Mouse (Mus musculus): Measurements from ENCODE around the gene Helz. TPM values are rescaled to one million over a fixed set of nuclear protein-coding genes. Genes with fewer than 3 reads are reported as not detected.

Gene Helz
- total RNA-seq, 4 experiments from 2014 or later, result 17.3 to 21.4 (median 17.9) TPM

DNA sequence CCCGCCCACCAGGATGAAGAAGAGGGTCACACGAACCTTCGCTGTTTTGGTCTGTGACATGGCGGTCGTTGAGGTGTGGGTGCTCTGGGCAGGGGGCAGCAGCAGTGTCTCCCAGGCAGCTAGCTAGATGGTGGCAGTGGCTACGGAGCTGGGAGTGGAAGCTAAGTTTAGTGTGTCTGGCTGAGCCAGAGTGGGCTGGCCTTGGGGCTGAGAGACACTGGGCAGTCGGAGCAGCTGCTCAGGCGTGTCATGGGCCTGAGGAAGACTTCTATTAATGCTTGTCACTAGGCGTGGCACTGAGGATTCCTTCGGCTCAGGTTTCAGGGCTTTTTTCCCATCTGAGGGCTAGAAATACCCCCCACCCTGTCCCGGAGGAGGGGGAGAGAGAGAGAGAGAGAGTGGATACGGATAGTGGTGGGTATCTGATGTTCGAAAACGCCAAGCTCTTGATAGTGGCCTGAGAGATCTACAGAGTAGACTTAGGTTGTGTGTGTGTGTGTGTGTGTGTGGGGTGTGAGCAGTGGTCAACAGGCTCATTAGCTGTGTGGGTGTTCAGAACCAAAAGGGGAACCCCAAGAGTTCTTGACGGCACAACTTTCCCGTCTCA is 168.7 kb downstream of the Helz start, which contains the start of gene Cacng1:
Gene Cacng1 (minus strand): TSS at position 191 of the 607 bp plus-strand sequence.
- DNase-seq (ENCODE audit: low spot score in 2 of 2), result peak; percentile 64 to 78

DNA sequence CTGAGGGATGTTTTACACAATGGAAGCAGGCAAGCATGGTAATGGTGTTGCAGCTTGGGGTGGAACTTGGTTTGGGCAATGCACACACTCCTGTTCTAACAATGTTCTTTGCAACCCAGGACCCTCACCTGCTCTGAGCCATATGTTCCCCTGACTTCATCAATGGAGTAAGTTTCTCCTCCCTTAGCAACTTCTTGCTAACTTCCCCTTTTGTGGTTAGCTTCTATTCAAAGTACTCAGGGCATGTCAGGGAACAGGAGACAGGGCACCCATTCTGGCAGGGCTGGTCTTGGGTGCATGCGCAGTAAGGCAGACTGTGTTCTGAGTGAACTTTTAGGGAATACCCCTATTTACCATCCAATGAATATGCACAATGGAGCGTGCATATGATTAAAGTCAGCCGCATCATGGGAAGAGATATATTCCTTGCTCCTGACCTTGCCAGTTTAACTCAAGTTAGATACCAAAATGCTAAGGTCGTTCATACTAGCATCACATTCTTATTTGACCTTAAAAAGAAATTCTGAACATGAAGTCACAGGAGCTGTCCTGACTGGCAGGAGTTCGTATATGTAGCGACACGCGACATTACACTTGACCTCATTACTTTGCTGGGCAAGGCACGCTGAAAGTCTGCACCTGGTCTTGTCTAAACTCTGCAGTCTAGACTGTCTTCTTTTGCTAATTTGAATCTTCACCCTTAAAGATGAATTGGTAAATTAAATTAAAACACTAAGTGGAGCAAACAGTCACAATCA is 172.7 kb downstream of the Helz start:
- no peak for DNase-seq (ENCODE audit: low spot score in 2 of 2)

DNA sequence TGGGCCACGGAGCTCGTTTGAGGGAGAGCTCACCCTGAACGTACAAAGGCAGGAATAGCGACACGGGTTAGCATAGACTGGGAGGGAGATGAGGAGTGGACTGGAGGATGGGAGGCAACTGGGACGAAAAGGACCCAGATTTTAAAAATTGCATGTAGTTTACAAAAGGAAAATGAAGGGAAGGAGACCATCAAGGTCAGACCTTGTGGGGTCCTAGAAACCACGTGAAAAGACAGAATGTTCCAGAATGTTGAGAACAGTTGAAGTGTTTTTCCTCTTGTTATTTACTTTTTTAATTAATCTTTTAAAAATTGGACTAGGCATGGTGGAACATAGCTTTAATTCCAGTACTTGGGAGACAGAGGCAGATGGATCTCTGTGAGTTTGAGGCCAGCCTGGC is 173.3 kb downstream of the Helz start:
- no peak for DNase-seq (ENCODE audit: low spot score in 2 of 2)

DNA sequence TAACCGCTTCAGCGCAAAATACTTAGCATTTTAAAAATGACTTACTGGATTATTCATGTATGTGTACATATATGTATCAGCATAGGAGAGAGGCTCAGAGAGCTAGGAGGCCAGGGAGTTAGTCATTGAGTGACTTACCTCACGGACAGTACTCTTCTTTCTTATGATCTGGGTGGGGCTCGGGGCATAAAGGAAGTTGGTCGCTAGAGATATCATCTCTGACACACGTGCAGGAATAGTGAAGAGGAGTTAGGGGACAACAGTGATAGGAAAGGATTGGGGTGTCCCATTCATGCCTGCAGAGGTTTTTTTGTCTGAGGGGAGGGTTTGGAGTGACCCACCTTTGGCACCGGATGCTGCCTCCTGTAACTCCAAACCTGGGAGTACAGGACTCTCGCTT is 176.9 kb downstream of the Helz start:
- DNase-seq (ENCODE audit: low spot score in 2 of 2), result no peak

DNA sequence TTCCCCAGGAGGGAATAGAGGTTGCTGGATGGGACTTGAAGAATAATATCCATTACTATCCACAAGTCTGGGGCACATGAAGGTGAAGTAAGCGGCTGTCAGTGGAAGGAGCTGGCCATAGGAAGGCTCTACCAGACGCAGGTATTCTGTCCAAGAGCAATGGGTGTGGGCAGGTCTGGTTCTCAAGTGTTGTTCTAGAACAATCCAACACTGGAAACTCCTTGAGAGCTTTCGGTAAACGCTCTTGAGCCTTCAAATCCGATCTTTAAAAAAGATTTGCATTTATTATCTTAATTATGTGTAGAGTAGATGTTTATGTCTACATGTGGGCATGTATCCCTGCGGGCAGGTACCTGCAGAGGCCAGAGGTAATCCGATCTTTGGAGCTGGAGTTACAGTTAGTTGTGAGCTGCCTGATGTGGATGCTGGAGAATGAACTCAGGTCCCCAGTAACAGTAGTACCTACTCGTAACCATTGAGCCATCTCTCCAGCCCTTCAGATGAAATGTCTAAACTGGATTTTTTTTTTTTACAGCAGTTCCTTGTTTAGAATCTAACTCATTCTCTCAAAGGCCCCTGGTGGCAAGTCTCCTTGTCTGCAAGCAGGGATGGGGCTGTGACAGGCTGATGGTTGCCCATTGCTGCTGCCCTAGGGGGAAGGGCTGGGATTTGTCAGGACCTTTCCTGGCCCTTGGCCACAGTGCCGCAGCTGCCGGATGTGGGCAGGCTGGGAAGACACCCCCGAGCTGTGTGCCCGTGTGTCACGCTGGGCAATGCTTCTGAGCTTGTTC is 180.5 kb downstream of the Helz start:
- no peak for DNase-seq (ENCODE audit: low spot score in 2 of 2)

DNA sequence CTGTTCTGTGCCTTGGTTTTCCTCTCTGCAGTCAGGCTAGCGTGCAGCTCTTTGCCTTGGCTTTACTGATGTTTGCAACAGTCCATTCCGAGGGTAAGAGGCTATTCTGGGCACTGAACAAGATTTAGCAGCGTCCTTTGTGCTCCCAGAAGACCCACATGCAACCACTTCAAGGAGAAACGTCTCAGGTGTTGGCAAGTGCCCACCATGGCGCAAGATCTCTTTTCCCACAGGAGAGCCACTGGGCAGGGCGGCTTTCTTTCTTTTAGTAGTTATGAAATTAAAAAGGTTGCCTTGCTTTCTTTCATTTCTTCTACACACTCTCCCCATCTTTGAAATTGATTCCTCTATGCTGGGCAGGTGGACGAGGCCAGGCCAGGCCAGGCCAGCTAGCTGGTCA is 181.4 kb downstream of the Helz start:
- no peak for DNase-seq (ENCODE audit: low spot score in 2 of 2)

- DNase-seq (ENCODE audit: low spot score in 2 of 2), result peak; percentile 61 to 75
Measured at GRCm38 (mm10) chr11:107730940-107731339, 183.2 kb downstream of the Helz start.

DNA sequence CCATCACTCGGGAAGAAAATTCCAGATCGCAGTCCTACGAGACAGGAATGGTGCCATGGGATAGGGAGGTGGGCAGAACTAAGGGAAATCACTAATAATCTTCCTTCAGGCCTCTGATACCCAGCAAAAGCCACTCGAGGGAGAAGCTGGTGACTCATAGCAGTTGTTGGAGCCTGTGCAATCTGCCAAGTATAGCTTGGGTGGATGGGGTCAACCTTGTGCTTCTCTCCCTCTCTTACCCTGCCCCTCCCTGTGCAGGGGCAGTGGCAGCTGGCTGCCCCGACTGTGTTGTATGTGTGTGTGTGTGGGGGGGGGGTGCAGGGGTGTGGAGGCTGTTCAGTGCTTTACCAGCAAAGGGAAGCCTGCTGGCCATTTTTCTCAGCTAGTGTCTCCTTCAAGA is 183.8 kb downstream of the Helz start:
- DNase-seq (ENCODE audit: low spot score in 2 of 2), result no peak

- DNase-seq (ENCODE audit: low spot score in 2 of 2), result no peak
Measured at GRCm38 (mm10) chr11:107734133-107734532, 186.4 kb downstream of the Helz start.

GRCm38 (mm10) chr11:107737886-107738285 is 190.2 kb downstream of the Helz start:
- DNase-seq (ENCODE audit: low spot score in 2 of 2), result no peak

DNA sequence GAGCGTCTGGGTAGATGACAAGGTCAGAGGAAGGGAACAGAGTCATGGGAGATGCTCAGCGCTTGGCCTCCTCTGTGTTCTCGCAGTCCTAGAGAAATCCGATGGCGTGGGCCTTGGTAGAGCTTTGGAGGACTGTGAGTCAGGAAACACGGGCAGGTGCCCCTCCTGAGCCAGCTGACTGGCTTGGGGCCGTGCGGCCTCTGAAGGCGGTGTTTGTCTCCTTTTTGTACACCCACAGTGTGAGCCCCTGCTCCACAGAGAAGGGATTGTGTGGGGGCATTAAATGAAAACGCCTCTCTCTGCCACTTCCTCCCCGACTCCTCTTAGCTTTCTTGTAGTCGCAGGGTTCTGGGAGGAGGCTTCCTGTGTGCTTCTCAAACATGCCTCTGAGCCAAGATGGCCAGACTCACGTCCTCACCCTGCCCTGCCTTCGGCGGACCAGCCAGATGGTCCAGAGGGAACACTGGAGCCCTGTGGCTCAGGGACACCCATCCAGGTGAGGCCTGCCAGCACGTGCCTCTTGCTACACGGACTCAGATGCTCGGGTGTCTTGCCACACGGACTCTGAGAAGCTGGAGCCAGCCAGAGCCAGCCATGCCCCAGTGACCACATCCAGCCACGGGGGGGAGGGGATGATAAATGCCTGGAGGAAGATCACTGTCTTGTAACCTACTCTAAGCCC is 190.8 kb downstream of the Helz start:
- DNase-seq (ENCODE audit: low spot score in 2 of 2), result no peak

DNA sequence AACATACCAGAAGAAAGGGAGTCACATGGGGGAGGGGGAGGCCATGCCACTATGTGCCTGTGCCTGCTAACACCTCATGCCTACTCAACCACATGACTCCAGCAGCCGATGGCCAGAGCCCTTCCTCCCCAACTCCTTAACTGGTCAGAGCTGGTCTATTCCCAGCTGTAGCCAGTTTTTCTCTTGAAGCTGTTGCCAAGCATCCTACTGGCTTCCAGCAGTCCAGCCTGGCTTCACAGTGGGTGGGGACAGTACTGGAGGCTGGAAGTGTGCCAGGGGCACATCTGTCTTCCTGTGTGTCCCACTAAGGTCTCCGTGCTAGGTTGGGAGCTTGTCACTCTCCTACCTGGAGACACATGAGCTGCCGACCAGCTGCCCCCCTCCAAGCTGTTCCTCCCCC is 195.4 kb downstream of the Helz start:
- no peak for DNase-seq (ENCODE audit: low spot score in 2 of 2)

Small RNAs within 50 kb of the gene (microRNA-seq; reads per million reads assigned to microRNA genes)
- gene Mir6932, result not detected

Other genes starting within 250 kb of the Helz start
- 10 to 100 TPM; 54.3 to 72.7 (median 61.5) TPM for gene Pitpnc1, start 77.2 kb upstream of the Helz start, total RNA-seq (2022)
- gene Psmd12, start 68.4 kb upstream of the Helz start, total RNA-seq (2022), result 100 to 1,000 TPM in 2 of 4 experiments, 10 to 100 TPM in 2; 90.0 to 108 (median 97.1) TPM
- gene Cacng1, start 168.6 kb downstream of the Helz start, total RNA-seq (2022), result 100 to 1,000 TPM; 352 to 401 (median 391) TPM
- gene Cacng4, start 246.6 kb downstream of the Helz start, total RNA-seq (2022), result not detected

All from gastrocnemius, adult 8-10 months (tissue).